Mouse (Mus musculus) thymus, postnatal 4 days (tissue): ENCODE results near the gene Dazap1.

Experiments used
- DNase-seq: peaks from one replicate; pipeline ENCODE4 v3.0.0; 2021

Gene Dazap1

DNA sequence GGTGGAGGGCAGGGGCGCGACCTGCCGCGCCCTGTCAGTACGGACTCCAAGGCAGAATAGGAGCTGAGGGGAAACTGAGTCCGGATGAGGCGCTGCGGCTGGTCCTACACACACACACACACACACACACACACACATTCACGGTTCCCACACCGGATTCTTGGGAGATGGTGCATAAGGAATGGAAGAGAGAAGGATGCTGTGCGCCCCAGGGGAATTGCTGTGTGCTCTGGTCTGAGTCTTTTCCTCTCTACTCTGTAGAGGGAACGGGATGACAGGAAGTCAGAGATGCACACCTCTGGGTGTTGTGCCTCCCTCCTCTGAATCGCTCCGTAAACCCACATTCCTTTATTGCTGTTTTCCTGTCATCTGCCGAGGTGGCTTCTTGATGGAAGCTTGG is 38.0 kb downstream of the Dazap1 start:
- no peak for DNase-seq

- DNase-seq: no peak
Observed at GRCm38 (mm10) chr10:80299824-80300223, 38.5 kb downstream of the Dazap1 start.

GRCm38 (mm10) chr10:80300672-80301181 is 39.4 kb downstream of the Dazap1 start:
- DNase-seq: no peak

- no peak for DNase-seq
Observed at GRCm38 (mm10) chr10:80301256-80302081, 40.2 kb downstream of the Dazap1 start.

DNA sequence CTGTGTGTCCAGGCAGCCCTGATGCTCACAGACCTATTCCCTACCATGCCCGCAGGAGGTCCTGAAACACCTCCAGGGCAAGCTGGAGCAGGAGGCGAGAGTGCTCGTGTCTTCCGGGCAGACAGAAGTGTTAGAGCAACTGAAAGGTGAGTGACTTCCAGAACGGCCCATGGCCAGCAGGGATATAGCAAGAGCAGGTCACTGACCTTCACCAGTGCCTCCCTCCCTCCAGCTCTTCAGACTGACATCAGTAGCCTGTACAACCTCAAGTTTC is 40.7 kb downstream of the Dazap1 start:
- no peak for DNase-seq

DNA sequence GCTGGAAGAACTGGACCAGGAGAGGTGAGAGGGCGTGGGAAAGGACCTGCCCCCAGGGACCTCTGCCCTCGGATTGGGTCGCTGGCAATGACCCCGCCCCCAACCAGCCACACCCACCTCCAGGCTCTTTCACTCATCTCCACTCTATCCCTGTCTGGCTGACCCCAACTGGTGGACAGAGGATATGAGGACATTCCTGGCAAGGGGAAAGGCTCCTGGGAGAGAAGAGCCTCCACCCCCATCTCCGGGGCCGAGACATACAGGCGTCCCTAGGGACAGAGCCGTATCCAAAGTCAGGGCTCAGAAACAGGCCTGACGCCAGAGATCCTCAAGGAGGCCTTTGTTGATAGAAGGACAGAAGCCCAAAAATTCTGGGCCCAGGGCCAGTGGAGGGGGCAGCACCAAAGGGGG is 41.2 kb downstream of the Dazap1 start:
- DNase-seq: no peak

- DNase-seq: no peak
Observed at GRCm38 (mm10) chr10:80304458-80304857, 43.2 kb downstream of the Dazap1 start.

DNA sequence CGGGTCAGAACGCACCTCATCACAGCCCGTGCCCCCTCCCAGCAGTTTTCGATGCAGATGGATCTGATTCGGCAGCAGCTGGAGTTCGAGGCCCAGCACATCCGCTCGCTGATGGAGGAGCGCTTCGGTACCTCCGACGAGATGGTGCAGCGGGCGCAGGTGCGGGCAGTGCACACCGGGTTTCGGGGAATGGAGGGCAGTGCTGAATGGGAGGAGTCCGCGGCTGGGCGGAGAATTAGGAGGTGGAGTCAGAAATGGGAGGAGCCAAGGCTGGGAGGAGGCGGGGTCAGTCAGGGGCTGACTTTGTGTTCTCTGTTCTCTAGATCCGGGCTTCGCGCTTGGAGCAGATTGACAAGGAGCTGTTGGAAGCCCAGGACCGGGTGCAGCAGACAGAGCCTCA is 43.6 kb downstream of the Dazap1 start:
- DNase-seq: peak; percentile 73

DNA sequence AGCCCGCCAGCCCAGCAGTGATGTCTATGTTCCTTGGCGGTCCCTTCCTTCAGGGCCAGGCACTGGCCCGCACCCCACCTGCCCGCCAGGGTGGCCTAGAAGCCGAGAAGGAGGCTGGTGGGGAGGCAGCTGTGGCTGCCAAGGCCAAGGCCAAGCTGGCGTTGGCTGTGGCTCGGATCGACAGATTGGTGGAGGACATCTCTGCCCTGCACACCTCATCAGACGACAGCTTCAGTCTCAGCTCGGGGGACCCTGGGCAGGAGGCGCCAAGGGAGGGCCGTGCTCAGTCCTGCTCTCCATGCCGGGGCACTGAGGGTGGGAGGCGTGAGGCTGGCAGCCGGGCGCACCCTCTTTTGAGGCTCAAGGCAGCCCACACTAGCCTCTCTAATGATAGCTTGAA is 50.3 kb downstream of the Dazap1 start:
- DNase-seq: no peak

DNA sequence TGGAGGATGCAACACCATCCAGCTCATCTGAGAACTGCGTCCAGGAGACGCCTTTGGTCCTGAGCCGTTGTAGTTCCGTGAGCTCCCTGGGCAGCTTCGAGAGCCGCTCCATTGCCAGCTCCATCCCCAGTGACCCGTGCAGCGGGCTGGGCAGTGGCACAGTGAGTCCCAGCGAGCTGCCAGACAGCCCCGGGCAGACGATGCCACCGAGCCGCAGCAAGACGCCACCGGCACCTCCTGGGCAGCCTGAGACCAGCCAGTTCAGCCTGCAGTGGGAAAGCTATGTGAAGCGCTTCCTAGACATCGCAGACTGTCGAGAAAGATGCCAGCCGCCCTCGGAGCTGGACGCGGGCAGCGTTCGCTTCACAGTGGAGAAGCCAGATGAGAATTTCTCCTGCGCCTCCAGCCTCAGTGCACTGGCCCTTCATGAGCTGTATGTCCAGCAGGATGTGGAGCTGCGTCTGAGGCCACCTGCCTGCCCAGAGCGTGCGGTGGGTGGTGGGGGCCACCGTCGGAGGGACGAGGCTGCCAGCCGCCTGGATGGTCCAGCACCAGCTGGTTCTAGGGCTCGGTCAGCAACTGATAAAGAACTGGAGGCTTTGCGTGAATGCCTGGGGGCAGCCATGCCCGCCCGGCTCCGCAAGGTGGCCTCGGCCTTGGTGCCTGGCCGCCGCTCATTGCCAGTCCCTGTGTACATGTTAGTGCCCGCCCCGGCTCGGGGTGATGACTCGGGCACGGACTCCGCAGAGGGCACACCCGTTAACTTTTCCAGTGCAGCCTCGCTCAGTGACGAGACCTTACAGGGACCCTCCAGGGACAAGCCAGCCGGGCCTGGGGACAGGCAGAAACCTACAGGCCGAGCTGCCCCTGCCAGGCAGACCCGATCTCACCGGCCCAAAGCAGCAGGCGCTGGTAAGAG is 51.6 kb downstream of the Dazap1 start:
- DNase-seq: no peak

DNA sequence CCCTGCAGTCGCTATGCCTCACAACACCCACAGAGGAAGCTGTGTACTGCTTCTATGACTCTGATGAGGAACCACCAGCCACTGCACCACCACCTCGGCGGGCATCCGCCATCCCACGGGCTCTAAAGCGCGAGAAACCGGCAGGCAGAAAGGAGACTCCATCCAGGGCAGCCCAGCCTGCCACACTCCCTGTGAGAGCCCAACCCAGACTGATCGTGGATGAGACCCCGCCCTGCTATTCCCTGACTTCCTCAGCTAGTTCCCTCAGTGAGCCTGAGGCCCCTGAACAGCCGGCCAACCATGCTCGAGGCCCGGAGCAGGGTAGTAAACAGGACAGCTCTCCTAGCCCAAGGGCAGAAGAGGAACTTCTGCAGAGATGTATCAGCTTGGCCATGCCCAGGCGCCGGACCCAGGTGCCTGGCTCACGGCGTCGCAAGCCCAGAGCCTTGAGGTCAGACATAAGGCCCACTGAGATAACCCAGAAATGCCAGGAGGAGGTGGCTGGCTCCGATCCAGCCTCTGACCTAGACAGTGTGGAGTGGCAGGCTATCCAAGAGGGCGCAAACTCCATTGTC is 52.4 kb downstream of the Dazap1 start:
- no peak for DNase-seq

- no peak for DNase-seq
Observed at GRCm38 (mm10) chr10:80314494-80315001, 53.3 kb downstream of the Dazap1 start.

DNA sequence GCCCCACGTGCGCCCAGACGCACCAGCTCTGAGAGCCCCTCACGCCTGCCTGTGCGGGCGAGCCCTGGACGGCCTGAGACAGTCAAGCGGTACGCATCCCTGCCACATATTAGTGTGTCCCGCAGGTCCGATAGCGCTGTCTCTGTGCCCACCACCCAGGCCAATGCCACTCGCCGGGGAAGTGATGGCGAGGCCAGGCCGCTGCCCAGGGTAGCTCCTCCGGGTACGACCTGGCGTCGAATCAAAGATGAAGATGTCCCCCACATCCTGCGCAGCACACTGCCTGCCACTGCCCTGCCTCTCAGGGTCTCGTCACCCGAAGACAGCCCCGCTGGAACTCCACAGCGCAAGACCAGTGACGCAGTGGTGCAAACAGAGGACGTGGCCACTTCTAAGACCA is 54.0 kb downstream of the Dazap1 start:
- no peak for DNase-seq

DNA sequence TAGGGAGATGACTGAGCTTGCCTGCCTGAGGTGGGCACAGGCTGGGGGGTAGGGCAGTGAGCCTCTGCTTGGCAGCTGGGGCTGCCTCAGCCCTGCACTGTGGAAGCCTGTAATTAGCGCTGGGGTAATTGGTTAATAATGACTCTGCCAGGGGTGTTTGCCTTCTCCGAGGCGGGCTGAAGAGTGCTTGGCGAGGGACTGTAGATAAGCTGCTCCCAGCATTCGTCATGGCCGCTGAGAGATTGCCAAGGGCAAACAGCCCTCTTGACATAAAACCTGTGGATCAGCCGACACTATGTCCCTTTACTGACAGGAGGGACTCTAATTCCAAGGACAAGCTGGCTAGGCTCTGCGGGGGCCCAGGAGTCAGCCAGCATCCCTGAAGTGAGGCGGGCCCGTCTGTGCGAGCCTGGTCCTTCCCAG is 55.1 kb downstream of the Dazap1 start:
- no peak for DNase-seq

DNA sequence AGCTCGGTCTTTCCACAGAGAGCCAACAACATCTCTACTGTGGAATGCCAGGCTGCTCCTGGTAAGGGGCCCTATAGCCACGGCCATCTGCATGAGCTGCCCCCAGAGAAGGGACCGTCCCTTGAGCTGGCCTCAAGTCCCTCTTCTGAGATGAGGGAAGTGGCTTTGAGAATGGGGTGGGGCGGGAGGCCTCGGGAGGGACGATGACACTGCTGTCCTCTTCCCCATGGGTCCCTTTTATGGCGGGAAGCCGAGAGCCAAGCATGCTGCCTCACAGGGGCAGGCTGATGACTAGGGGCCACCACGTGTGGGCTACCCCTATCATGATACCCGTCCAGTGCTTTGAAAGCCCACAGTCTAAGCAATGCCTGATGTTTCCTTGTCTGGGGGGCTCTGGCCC is 55.7 kb downstream of the Dazap1 start:
- DNase-seq: no peak

DNA sequence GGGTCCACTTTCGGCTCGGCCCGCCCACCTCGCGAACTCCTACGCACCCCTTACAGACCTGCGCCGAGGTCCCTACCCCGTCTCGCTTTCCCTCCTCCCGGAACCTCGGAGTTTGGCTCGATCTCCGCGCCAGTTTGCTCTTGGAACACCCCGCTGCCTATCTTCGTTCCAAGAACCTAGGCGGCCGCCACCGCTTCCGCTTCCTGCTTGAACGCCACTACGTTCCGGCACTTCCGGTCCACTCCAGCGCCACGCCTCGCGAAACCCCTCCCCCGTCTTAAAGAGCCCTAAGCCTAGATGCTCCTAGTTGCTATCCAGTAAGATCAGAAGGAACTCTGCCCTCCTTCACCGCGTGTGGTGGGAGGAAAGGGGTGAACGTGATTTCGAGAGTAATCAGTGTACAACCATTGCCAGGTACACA is 59.1 kb downstream of the Dazap1 start, which contains the start of gene 2310011J03Rik:
TSS of gene 2310011J03Rik (minus strand) at position 198 of the 421 bp plus-strand sequence.
- peak; percentile 92 for DNase-seq

- DNase-seq: no peak
Observed at GRCm38 (mm10) chr10:80321014-80321669, 59.9 kb downstream of the Dazap1 start.

DNA sequence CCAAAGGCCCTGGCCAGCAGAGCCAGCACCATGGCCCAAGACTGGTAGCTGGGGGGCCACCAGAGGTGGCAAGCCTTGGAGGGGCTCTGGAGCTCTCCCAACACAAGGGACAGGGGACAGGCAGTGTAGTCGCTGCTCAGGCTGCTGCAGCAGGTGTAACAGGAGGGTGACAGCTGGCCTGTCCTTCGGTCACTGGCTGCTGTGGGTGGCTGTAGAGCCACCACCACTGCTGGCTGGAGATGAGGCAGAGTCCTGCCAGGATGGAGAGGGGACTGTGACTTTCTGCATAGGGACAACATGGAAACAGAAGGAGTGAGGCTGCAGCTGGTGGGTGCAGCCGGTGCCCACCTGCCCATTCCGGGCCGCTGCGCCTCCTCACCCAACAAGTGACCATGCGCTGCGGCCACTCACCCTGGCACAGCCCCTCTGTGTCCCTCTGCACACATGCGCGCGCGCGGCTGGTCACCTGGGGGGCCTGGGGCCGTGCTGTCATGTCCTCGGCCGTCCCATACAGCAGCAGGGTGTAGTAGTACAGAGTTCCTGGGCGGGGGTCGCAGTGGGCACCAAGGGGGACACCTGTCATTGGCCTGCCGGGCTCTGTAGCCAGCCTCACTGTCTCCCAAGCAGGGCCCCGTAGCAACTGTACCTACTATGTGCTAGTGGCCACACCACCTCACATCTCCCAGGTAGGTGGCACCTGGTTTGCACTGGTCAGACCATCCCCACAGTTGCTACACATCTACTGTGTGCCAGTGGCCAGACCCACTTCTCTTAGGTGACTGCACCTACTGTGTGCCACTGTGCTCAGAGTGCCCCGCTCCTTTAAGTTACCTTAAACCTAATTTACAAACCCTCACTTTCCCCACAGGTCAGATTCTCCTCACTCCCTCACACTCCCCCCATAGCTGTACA is 60.6 kb downstream of the Dazap1 start:
- DNase-seq: no peak

DNA sequence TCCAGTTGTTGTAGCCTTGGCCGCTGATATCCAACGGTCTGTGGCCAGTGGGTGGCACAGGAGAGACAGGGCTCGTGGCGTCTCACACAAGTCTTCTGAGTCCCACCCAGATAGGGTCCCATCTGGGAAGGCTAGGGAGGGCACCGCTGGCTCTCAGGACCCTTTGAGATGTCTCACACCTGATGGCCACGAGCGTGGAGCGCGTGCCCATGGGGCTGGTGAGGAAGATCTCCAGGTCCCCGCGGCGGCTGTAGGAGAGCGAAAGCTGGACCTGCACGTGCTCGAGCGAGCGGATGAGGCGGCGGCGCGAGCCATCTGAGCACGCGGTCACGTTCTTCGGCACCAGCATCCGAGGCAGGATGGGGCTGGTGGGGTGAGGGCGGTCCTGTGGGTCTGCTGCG is 61.5 kb downstream of the Dazap1 start:
- DNase-seq: no peak

DNA sequence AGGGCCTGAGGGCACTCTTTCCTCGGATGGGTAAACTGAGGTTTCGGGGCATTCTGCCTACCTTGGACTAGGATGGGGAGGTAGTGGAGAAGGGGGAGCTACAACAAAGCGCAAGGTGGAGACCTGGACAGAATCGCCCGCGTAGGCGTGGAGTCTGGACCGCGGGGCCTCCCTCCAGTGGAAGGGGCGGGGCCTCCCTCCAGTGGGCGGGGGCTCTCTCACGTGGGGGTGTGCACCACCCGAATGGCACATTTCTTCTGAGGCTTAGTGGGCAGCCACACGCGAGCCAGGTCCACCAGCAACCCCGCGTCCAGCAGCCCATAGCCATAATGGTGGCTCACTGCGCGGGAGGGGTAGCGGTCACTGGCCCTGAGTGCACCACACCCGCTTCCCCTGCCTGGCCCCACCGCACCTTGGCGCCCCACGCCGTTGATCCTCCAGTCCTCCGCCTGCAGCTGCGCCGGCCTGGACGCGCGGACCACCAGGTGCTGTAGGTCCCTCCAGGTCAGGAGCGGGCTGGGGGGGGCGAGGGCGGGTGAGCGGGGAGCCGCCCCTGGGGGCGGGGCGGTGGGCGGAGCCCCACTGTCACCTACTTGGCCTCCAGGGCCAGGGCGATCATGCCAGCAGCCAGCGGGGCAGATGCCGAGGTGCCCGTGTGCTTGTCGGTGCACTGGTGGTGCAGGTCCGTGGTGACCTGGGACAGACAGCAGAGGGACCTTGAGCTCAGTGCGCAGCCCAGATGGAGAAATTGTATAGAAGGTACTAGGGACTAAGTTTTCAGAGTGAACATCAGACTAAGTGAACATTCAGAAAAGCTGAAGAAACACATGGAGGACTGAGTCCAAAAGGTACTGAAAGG is 62.2 kb downstream of the Dazap1 start:
- DNase-seq: peak; percentile 78
